ENCODE assay signal across 8 mouse cellular contexts in the genomic region with DNA sequence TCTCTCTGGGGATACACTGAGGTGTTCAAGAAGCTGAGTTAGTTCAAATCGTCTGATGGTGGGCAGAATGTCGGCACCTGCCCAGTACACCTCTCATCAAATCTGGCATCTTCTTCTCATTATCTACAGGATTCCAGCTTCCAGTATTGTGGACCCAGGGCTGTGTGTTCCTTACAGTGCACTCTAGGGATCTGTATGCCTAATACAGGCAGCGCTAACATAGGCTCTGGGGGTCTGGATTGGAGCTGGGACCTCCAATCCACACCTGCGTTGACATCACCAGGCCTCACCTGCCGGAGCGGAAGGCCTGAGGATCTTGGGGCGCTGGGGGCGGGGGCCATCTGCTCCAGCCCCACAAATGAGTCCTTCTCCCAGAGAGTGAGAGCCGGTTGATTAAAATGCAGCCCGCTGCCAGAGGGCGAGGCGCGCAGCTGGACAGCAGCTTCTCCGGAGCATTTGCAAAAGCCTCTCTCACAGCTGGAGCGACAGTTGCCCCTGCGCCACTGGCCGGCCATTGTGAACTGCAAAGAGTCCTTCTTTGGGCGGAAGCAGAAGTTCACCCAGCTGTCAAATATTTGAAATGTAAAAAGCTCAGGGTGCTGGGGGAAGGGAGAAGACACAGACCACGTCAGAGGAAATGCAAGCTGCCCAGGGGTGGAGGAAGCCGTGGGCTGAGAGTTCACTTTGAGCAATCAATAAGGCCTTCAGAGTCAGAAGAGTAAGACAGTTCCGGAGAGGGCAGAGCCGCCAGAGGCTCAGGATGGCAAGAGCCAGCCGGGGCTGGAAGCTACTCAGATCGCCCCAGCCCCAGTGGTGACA.
DNase-seq lines count a peak whose midpoint lies in the region; ATAC-seq and TF ChIP-seq lines count a peak whose summit lies in the region.

No protein-coding gene starts in this region.

- no peak for ATAC-seq in heart, embryonic 12.5 days (ENCODE audit: insufficient number of reproducible peaks, low FRiP score)
- peak; percentile 16; the same call in 1 of the 2 replicates for ATAC-seq in kidney, embryonic 14.5 days (ENCODE audit: low FRiP score, low TSS enrichment)
- peak; percentile 66 for ATAC-seq in lung, postnatal 0 days

- no peaks in the 10 kb centered on the region for H3K9me3 ChIP-seq in heart, embryonic 12.5 days (replicated peaks)
- no peaks in the 10 kb centered on the region for H3K9me3 ChIP-seq in kidney, embryonic 14.5 days (ENCODE audit: control insufficient read depth, low read length)
- no peaks in the 10 kb centered on the region for H3K9me3 ChIP-seq in lung, postnatal 0 days (ENCODE audit: low read length)

- H3K4me2 ChIP-seq in heart, embryonic 12.5 days = peak overlapping the region; percentile 71
- H3K4me2 ChIP-seq in kidney, embryonic 14.5 days (replicated peaks; ENCODE audit: low read depth, low read length) = peak overlapping the region; percentile 43
- peak overlapping the region; percentile 40 for H3K4me2 ChIP-seq in lung, postnatal 0 days (replicated peaks; ENCODE audit: low read depth, low read length)

- H3K9ac ChIP-seq in heart, embryonic 12.5 days = peak overlapping the region; percentile 56; the same call in 1 of the 2 replicates
- H3K9ac ChIP-seq in kidney, embryonic 14.5 days (ENCODE audit: low read depth, low read length) = 0 out of 2 replicates have a peak overlapping the region, but pooled peaks have one; percentile 23
- no peak overlapping the region for H3K9ac ChIP-seq in lung, postnatal 0 days (replicated peaks; ENCODE audit: low read depth)

- H3K4me3 ChIP-seq in heart, embryonic 12.5 days = peak overlapping the region; percentile 34
- peak overlapping the region; percentile 25; the same call in 1 of the 2 replicates for H3K4me3 ChIP-seq in kidney, embryonic 14.5 days (ENCODE audit: low read length)
- no peak overlapping the region for H3K4me3 ChIP-seq in lung, postnatal 0 days (ENCODE audit: low read depth, low read length)

- DNase-seq in adrenal gland, adult 2 months = peak; percentile 17
- DNase-seq in adrenal gland, adult 8-10 months = no peak
- peak; percentile 55 for DNase-seq in brain, embryonic 14.5 days (ENCODE audit: low read depth)
- peak; percentile 49 for DNase-seq in lung, postnatal 0 days (ENCODE audit: low spot score)
- peak; percentile 63 for DNase-seq in retina, postnatal 1 day
- DNase-seq in left cerebral cortex, adult 9 months (ENCODE audit: low spot score in 2 of 2) = no peak

- TF ChIP-seq POLR2A in brain, embryonic 14.5 days (IDR thresholded peaks at IDR 0.05; ENCODE audit: borderline replicate concordance, extremely low read depth, insufficient read depth, insufficient read length, poor library complexity, severe bottlenecking) = no peak

- 8% methylated on average over 24 of the region's 24 CpGs for WGBS in heart, embryonic 12.5 days
- 8% methylated on average over 24 of the region's 24 CpGs for WGBS in kidney, embryonic 14.5 days
- WGBS in lung, postnatal 0 days = 9% methylated on average over 24 of the region's 24 CpGs

- no peak for TF ChIP-seq EP300 in lung, postnatal 0 days (IDR thresholded peaks at IDR 0.05)

- peaks cover 9% of the 10 kb centered on the region for H3K27me3 ChIP-seq in heart, embryonic 12.5 days (replicated peaks)
- H3K27me3 ChIP-seq in kidney, embryonic 14.5 days (ENCODE audit: control insufficient read depth, insufficient read depth, low read length) = no peaks in the 10 kb centered on the region
- no peaks in the 10 kb centered on the region for H3K27me3 ChIP-seq in lung, postnatal 0 days (replicated peaks; ENCODE audit: insufficient read depth, low read length)

- peaks cover 8% of the 10 kb centered on the region for H3K4me1 ChIP-seq in heart, embryonic 12.5 days (replicated peaks)
- no peaks in the 10 kb centered on the region for H3K4me1 ChIP-seq in kidney, embryonic 14.5 days (ENCODE audit: control insufficient read depth, insufficient read depth, low read length)
- peaks cover 5% of the 10 kb centered on the region; the same call in 1 of the 2 replicates for H3K4me1 ChIP-seq in lung, postnatal 0 days (ENCODE audit: insufficient read depth, low read depth, low read length)

- TF ChIP-seq CTCF in brain, embryonic 14.5 days (IDR thresholded peaks at IDR 0.05; ENCODE audit: borderline replicate concordance, extremely low read depth, insufficient read depth, insufficient read length) = no peak
- 0 out of 2 replicates have a peak, but pooled peaks have one; percentile 3 for TF ChIP-seq CTCF in lung, postnatal 0 days (IDR thresholded peaks at IDR 0.05)

- H3K27ac ChIP-seq in heart, embryonic 12.5 days (ENCODE audit: poor library complexity, severe bottlenecking) = no peak overlapping the region
- no peak overlapping the region for H3K27ac ChIP-seq in kidney, embryonic 14.5 days (ENCODE audit: low read depth, low read length)
- H3K27ac ChIP-seq in lung, postnatal 0 days (ENCODE audit: low read length) = no peak overlapping the region

- H3K36me3 ChIP-seq in heart, embryonic 12.5 days = no peaks in the 10 kb centered on the region
- H3K36me3 ChIP-seq in kidney, embryonic 14.5 days (ENCODE audit: control insufficient read depth, insufficient read depth, low read length) = no peaks in the 10 kb centered on the region
- no peaks in the 10 kb centered on the region for H3K36me3 ChIP-seq in lung, postnatal 0 days (ENCODE audit: insufficient read depth, low read length)

Comparison
In these comparisons a context has a peak if more than half of its experiments do, and no peak if none do; other contexts are left out.
1. DNase-seq: peak in adrenal gland, adult 2 months (single experiment), brain, embryonic 14.5 days (single experiment), lung, postnatal 0 days (single experiment) and retina, postnatal 1 day (single experiment); none in adrenal gland, adult 8-10 months (single experiment) and left cerebral cortex, adult 9 months (0 of 2).
2. Peak in every context shown above with its lines, with median percentiles within 50 percentile points of each other: H3K4me2 ChIP-seq.